Mouse (Mus musculus): Measurements from ENCODE around the gene Rrp1. TPM values are rescaled to one million over a fixed set of nuclear protein-coding genes. Genes with fewer than 3 reads are reported as not detected.

Rrp1 gene
- 363 and 377 TPM in 2 replicates for polyA plus RNA-seq (2015; fragmentation: Nextera tagmentation; extraction: Ambion mirVana)

GRCm38 (mm10) chr10:78412319-78413151 lies at the start of gene Rrp1:
TSS of gene Rrp1 (minus strand) at chr10:78413043.
- Histone ChIP-seq H3K9me3 (no peaks in the 10 kb centered on the region), H3K36me3 (peaks cover 34% of the 10 kb centered on the region), H3K27me3 (no peaks in the 10 kb centered on the region), H3K9ac (replicated peaks) (peak within 1 kb of the TSS; percentile 79), H3K27ac (peak within 1 kb of the TSS; percentile 85), H3K4me1 (replicated peaks) (peaks cover 19% of the 10 kb centered on the region), H3K4me3 (replicated peaks) (peak within 1 kb of the TSS; percentile 69), H3K4me2 (replicated peaks) (peak within 1 kb of the TSS; percentile 78)
- WGBS = under 1% methylated on average over 70 of the region's 70 CpGs
- peak; percentile 96 for ATAC-seq

- Histone ChIP-seq H3K27me3 (peaks cover 12% of the 10 kb centered on the region; the same call in 1 of the 2 replicates), H3K9ac (replicated peaks) (no peak overlapping the region), H3K4me2 (replicated peaks) (no peak overlapping the region), H3K27ac (no peak overlapping the region), H3K4me1 (replicated peaks) (peaks cover 31% of the 10 kb centered on the region), H3K9me3 (no peaks in the 10 kb centered on the region), H3K4me3 (replicated peaks) (no peak overlapping the region), H3K36me3 (no peaks in the 10 kb centered on the region)
- 72% methylated on average over 4 of the region's 4 CpGs for WGBS
- no peak for ATAC-seq
These were observed 48.9 kb upstream of the Rrp1 start for GRCm38 (mm10) chr10:78461767-78462166.

- WGBS = 41% methylated on average over 5 of the region's 5 CpGs
- Histone ChIP-seq H3K27ac (no peak overlapping the region), H3K4me2 (replicated peaks) (no peak overlapping the region), H3K36me3 (no peaks in the 10 kb centered on the region), H3K9ac (replicated peaks) (no peak overlapping the region), H3K9me3 (no peaks in the 10 kb centered on the region), H3K4me3 (replicated peaks) (no peak overlapping the region), H3K4me1 (replicated peaks) (peaks cover 31% of the 10 kb centered on the region), H3K27me3 (peaks cover 12% of the 10 kb centered on the region; the same call in 1 of the 2 replicates)
- ATAC-seq = no peak
These were observed 47.6 kb upstream of the Rrp1 start for GRCm38 (mm10) chr10:78460463-78460862.

GRCm38 (mm10) chr10:78458348-78459111 lies 45.7 kb upstream of the Rrp1 start:
- H3K4me2 ChIP-seq (replicated peaks) = no peak overlapping the region
- no peaks in the 10 kb centered on the region for H3K9me3 ChIP-seq
- H3K9ac ChIP-seq (replicated peaks) = peak overlapping the region; percentile 16; the same call in 1 of the 2 replicates
- peaks cover 19% of the 10 kb centered on the region for H3K4me1 ChIP-seq (replicated peaks)
- WGBS = 68% methylated on average over 5 of the region's 5 CpGs
- H3K36me3 ChIP-seq = no peaks in the 10 kb centered on the region
- peak overlapping the region; percentile 39 for H3K27ac ChIP-seq
- no peak overlapping the region for H3K4me3 ChIP-seq (replicated peaks)
- ATAC-seq = 0 out of 2 replicates have a peak, but pooled peaks have one; percentile 21
- H3K27me3 ChIP-seq = peaks cover 10% of the 10 kb centered on the region; the same call in 1 of the 2 replicates

GRCm38 (mm10) chr10:78457495-78458347 lies 44.9 kb upstream of the Rrp1 start:
- H3K27ac ChIP-seq = peak overlapping the region; percentile 35
- H3K4me3 ChIP-seq (replicated peaks) = no peak overlapping the region
- H3K36me3 ChIP-seq = no peaks in the 10 kb centered on the region
- peaks cover 4% of the 10 kb centered on the region; the same call in 1 of the 2 replicates for H3K27me3 ChIP-seq
- peak overlapping the region; percentile 16; the same call in 1 of the 2 replicates for H3K9ac ChIP-seq (replicated peaks)
- H3K4me1 ChIP-seq (replicated peaks) = peaks cover 20% of the 10 kb centered on the region
- peak; percentile 27; the same call in 1 of the 2 replicates for ATAC-seq
- no peaks in the 10 kb centered on the region for H3K9me3 ChIP-seq
- no peak overlapping the region for H3K4me2 ChIP-seq (replicated peaks)
- 26% methylated on average over 10 of the region's 10 CpGs for WGBS

- Histone ChIP-seq H3K9ac (replicated peaks) (no peak overlapping the region), H3K4me2 (replicated peaks) (no peak overlapping the region), H3K27ac (peak overlapping the region; percentile 3; the same call in 1 of the 2 replicates), H3K27me3 (no peaks in the 10 kb centered on the region), H3K36me3 (no peaks in the 10 kb centered on the region), H3K9me3 (no peaks in the 10 kb centered on the region), H3K4me1 (replicated peaks) (peaks cover 27% of the 10 kb centered on the region), H3K4me3 (replicated peaks) (no peak overlapping the region)
- no peak for ATAC-seq
- 63% methylated on average over 13 of the region's 13 CpGs for WGBS
These were observed 43.9 kb upstream of the Rrp1 start for GRCm38 (mm10) chr10:78456696-78457095.

GRCm38 (mm10) chr10:78452641-78453040 lies 39.8 kb upstream of the Rrp1 start:
- Histone ChIP-seq H3K9me3 (no peaks in the 10 kb centered on the region), H3K4me3 (replicated peaks) (no peak overlapping the region), H3K4me2 (replicated peaks) (no peak overlapping the region), H3K9ac (replicated peaks) (no peak overlapping the region), H3K36me3 (peaks cover 17% of the 10 kb centered on the region), H3K27me3 (no peaks in the 10 kb centered on the region), H3K4me1 (replicated peaks) (peaks cover 14% of the 10 kb centered on the region), H3K27ac (0 out of 2 replicates have a peak overlapping the region, but pooled peaks have one; percentile 19)
- ATAC-seq = peak; percentile 43
- WGBS = 10% methylated on average over 4 of the region's 4 CpGs

GRCm38 (mm10) chr10:78450761-78451160 lies 37.9 kb upstream of the Rrp1 start:
- Histone ChIP-seq H3K4me2 (replicated peaks) (no peak overlapping the region), H3K36me3 (peaks cover 33% of the 10 kb centered on the region), H3K27me3 (no peaks in the 10 kb centered on the region), H3K27ac (no peak overlapping the region), H3K9me3 (no peaks in the 10 kb centered on the region), H3K9ac (replicated peaks) (no peak overlapping the region), H3K4me1 (replicated peaks) (peaks cover 12% of the 10 kb centered on the region), H3K4me3 (replicated peaks) (no peak overlapping the region)
- WGBS = 90% methylated on average over 5 of the region's 5 CpGs
- ATAC-seq = no peak

- ATAC-seq = no peak
- H3K4me2 ChIP-seq (replicated peaks) = no peak overlapping the region
- H3K4me3 ChIP-seq (replicated peaks) = no peak overlapping the region
- H3K36me3 ChIP-seq = peaks cover 55% of the 10 kb centered on the region
- WGBS = 90% methylated on average over 3 of the region's 3 CpGs
- no peaks in the 10 kb centered on the region for H3K9me3 ChIP-seq
- no peak overlapping the region for H3K9ac ChIP-seq (replicated peaks)
- H3K27ac ChIP-seq = no peak overlapping the region
- no peaks in the 10 kb centered on the region for H3K27me3 ChIP-seq
- H3K4me1 ChIP-seq (replicated peaks) = peaks cover 4% of the 10 kb centered on the region
These were observed 34.6 kb upstream of the Rrp1 start for GRCm38 (mm10) chr10:78447396-78447795.

GRCm38 (mm10) chr10:78446195-78446594 lies 33.4 kb upstream of the Rrp1 start:
- no peak overlapping the region for H3K4me3 ChIP-seq (replicated peaks)
- H3K9me3 ChIP-seq = no peaks in the 10 kb centered on the region
- H3K4me2 ChIP-seq (replicated peaks) = no peak overlapping the region
- no peak for ATAC-seq
- H3K4me1 ChIP-seq (replicated peaks) = no peaks in the 10 kb centered on the region
- no peaks in the 10 kb centered on the region for H3K27me3 ChIP-seq
- H3K27ac ChIP-seq = no peak overlapping the region
- H3K36me3 ChIP-seq = peaks cover 61% of the 10 kb centered on the region
- 94% methylated on average over 3 of the region's 3 CpGs for WGBS
- H3K9ac ChIP-seq (replicated peaks) = no peak overlapping the region

- H3K36me3 ChIP-seq = peaks cover 44% of the 10 kb centered on the region
- no peak overlapping the region for H3K27ac ChIP-seq
- no peaks in the 10 kb centered on the region for H3K9me3 ChIP-seq
- H3K9ac ChIP-seq (replicated peaks) = no peak overlapping the region
- WGBS = 92% methylated on average over 3 of the region's 3 CpGs
- no peaks in the 10 kb centered on the region for H3K4me1 ChIP-seq (replicated peaks)
- H3K4me2 ChIP-seq (replicated peaks) = no peak overlapping the region
- H3K27me3 ChIP-seq = no peaks in the 10 kb centered on the region
- no peak for ATAC-seq
- no peak overlapping the region for H3K4me3 ChIP-seq (replicated peaks)
These were observed 29.4 kb upstream of the Rrp1 start for GRCm38 (mm10) chr10:78442292-78442691.

All from midbrain, embryonic 13.5 days (tissue).